Mouse (Mus musculus) liver, embryonic 13.5 days (tissue): Measurements from ENCODE around the gene Lypd8. TPM values are rescaled to one million over a fixed set of nuclear protein-coding genes. Genes with fewer than 3 reads are reported as not detected.
"Not testable (repeated sequence)": the region's sequence is repeated elsewhere in the genome, so short reads cannot be mapped to it uniquely, and the experiment has no call there.

Experiments
- ATAC-seq: fragments of 200-750 bp; cut with Nextera tagmentation; 2 replicates; pipeline ENCODE4 v1.8.0; 2017; ENCODE audit warnings: low read depth, mild to moderate bottlenecking, moderate number of reproducible peaks, moderate library complexity
- DNase-seq: peaks from one replicate; pipeline ENCODE4 v3.0.0; 2022
- H3K27ac ChIP-seq: fragments of 300-500 bp; sonication (generic); 2 replicates; pipeline ENCODE4 v1.5.1; 2015; ENCODE audit warnings: moderate library complexity, mild to moderate bottlenecking, inconsistent platforms
- H3K27me3 ChIP-seq: fragments of 300-500 bp; sonication (generic); 2 replicates; pipeline ENCODE4 v1.6.1; 2015; ENCODE audit warnings: mild to moderate bottlenecking, inconsistent platforms
- H3K36me3 ChIP-seq: fragments of 300-500 bp; sonication (generic); 2 replicates; pipeline ENCODE4 v1.6.1; 2015; ENCODE audit warnings: mild to moderate bottlenecking, inconsistent platforms
- H3K4me1 ChIP-seq: fragments of 300-500 bp; sonication (generic); replicated peaks from 2 replicates; pipeline ENCODE4 v1.6.1; 2015; ENCODE audit warnings: inconsistent platforms
- H3K4me2 ChIP-seq: fragments of 300-500 bp; sonication (generic); 2 replicates; pipeline ENCODE4 v1.6.1; 2015; ENCODE audit warnings: inconsistent platforms, mild to moderate bottlenecking, moderate library complexity
- H3K4me3 ChIP-seq: fragments of 300-500 bp; sonication (generic); replicated peaks from 2 replicates; pipeline ENCODE4 v1.5.1; 2015; ENCODE audit warnings: mild to moderate bottlenecking, inconsistent platforms
- H3K9ac ChIP-seq: fragments of 300-500 bp; sonication (generic); 2 replicates; pipeline ENCODE4 v1.6.1; 2015; ENCODE audit warnings: mild to moderate bottlenecking, inconsistent platforms
- H3K9me3 ChIP-seq: fragments of 300-500 bp; sonication (generic); replicated peaks from 2 replicates; pipeline ENCODE4 v1.6.1; 2016; ENCODE audit warnings: inconsistent platforms
- WGBS: fragments of 180-500 bp; shearing (Covaris S2); methylation state at CpG from one replicate; pipeline ENCODE4 v1.1.7; 2015; ENCODE audit not compliant: insufficient replicate concordance; 5-methylcytosine and 5-hydroxymethylcytosine counted together
- polyA plus RNA-seq: library from polyadenylated mRNA; unstranded; fragments of >200 nt; fragmentation: Nextera tagmentation; extraction: Ambion mirVana; gene quantifications from 2 replicates; pipeline ENCODE4 v1.2.1, GENCODE M21; 2015

Gene Lypd8
- polyA plus RNA-seq, 1 experiment from 2014 or later = not detected

GRCm38 (mm10) chr11:58353709-58354108 is 25.1 kb upstream of the Lypd8 start:
- H3K9me3 ChIP-seq = no peaks in the 10 kb centered on the region
- H3K4me3 ChIP-seq = peak overlapping the region; percentile 27
- peak overlapping the region; percentile 60 for H3K4me2 ChIP-seq
- peaks cover 6% of the 10 kb centered on the region for H3K36me3 ChIP-seq
- H3K4me1 ChIP-seq = peaks cover 89% of the 10 kb centered on the region
- ATAC-seq (no peak), DNase-seq (no peak)
- peak overlapping the region; percentile 66 for H3K9ac ChIP-seq
- H3K27me3 ChIP-seq = no peaks in the 10 kb centered on the region
- WGBS = 33% methylated on average over 3 of the region's 3 CpGs
- H3K27ac ChIP-seq = peak overlapping the region; percentile 94

GRCm38 (mm10) chr11:58354476-58354875 is 24.4 kb upstream of the Lypd8 start:
- Histone ChIP-seq H3K27me3 (no peaks in the 10 kb centered on the region), H3K27ac (peak overlapping the region; percentile 94), H3K36me3 (peaks cover 6% of the 10 kb centered on the region), H3K4me2 (no peak overlapping the region), H3K9me3 (no peaks in the 10 kb centered on the region), H3K4me3 (no peak overlapping the region), H3K9ac (peak overlapping the region; percentile 66; the same call in 1 of the 2 replicates), H3K4me1 (peaks cover 88% of the 10 kb centered on the region)
- ATAC-seq (no peak), DNase-seq (no peak)
- WGBS = 48% methylated on average over 10 of the region's 10 CpGs

- peaks cover 85% of the 10 kb centered on the region for H3K4me1 ChIP-seq
- H3K36me3 ChIP-seq = peaks cover 6% of the 10 kb centered on the region
- no peaks in the 10 kb centered on the region for H3K9me3 ChIP-seq
- H3K9ac ChIP-seq = 0 out of 2 replicates have a peak overlapping the region, but pooled peaks have one; percentile 23
- no peak overlapping the region for H3K4me2 ChIP-seq
- DNase-seq (no peak), ATAC-seq (no peak)
- H3K27me3 ChIP-seq = no peaks in the 10 kb centered on the region
- H3K4me3 ChIP-seq = no peak overlapping the region
- 66% methylated on average over 3 of the region's 3 CpGs for WGBS
- H3K27ac ChIP-seq = peak overlapping the region; percentile 53
Observed at GRCm38 (mm10) chr11:58354927-58355326, 23.9 kb upstream of the Lypd8 start.

- ATAC-seq = no peak
- H3K4me3 ChIP-seq = no peak overlapping the region
- 80% methylated on average over 3 of the region's 3 CpGs for WGBS
- peaks cover 71% of the 10 kb centered on the region for H3K4me1 ChIP-seq
- DNase-seq = no peak
- H3K36me3 ChIP-seq = no peaks in the 10 kb centered on the region
- no peaks in the 10 kb centered on the region for H3K9me3 ChIP-seq
- no peak overlapping the region for H3K4me2 ChIP-seq
- peaks cover 9% of the 10 kb centered on the region; the same call in 1 of the 2 replicates for H3K27me3 ChIP-seq
- no peak overlapping the region; the same call in 1 of the 2 replicates for H3K27ac ChIP-seq
- no peak overlapping the region for H3K9ac ChIP-seq
Observed at GRCm38 (mm10) chr11:58357042-58357441, 21.8 kb upstream of the Lypd8 start.

GRCm38 (mm10) chr11:58357844-58358534 is 20.9 kb upstream of the Lypd8 start:
- no peak for DNase-seq
- peak overlapping the region; percentile 13; the same call in 1 of the 2 replicates for H3K27ac ChIP-seq

GRCm38 (mm10) chr11:58362562-58362961 is 16.3 kb upstream of the Lypd8 start:
- not testable (repeated sequence) for H3K4me2 ChIP-seq, H3K36me3 ChIP-seq, H3K27ac ChIP-seq, H3K9ac ChIP-seq, H3K27me3 ChIP-seq, DNase-seq, ATAC-seq, H3K4me3 ChIP-seq, H3K9me3 ChIP-seq
- WGBS = no CpG with 5 or more reads among the region's 6 CpGs
- H3K4me1 ChIP-seq = peaks cover 20% of the 10 kb centered on the region

More at GRCm38 (mm10) chr11:58357844-58358534, 20.9 kb upstream of the Lypd8 start:
- no peak overlapping the region for H3K4me2 ChIP-seq
- H3K9ac ChIP-seq = no peak overlapping the region
- no peaks in the 10 kb centered on the region for H3K36me3 ChIP-seq
- no peak for ATAC-seq
- H3K9me3 ChIP-seq = no peaks in the 10 kb centered on the region
- H3K4me1 ChIP-seq = peaks cover 62% of the 10 kb centered on the region
- H3K4me3 ChIP-seq = no peak overlapping the region
- 62% methylated on average over 6 of the region's 6 CpGs for WGBS
- peaks cover 9% of the 10 kb centered on the region; the same call in 1 of the 2 replicates for H3K27me3 ChIP-seq

- H3K27me3 ChIP-seq = peaks cover 9% of the 10 kb centered on the region; the same call in 1 of the 2 replicates
- no peak overlapping the region for H3K4me3 ChIP-seq
- H3K36me3 ChIP-seq = no peaks in the 10 kb centered on the region
- DNase-seq = no peak
- H3K4me2 ChIP-seq = no peak overlapping the region
- no peaks in the 10 kb centered on the region for H3K9me3 ChIP-seq
- no peak overlapping the region for H3K27ac ChIP-seq
- no peak overlapping the region for H3K9ac ChIP-seq
- WGBS = 47% methylated on average over 3 of the region's 3 CpGs
- no peak for ATAC-seq
- H3K4me1 ChIP-seq = peaks cover 7% of the 10 kb centered on the region
Observed at GRCm38 (mm10) chr11:58364454-58364853, 14.4 kb upstream of the Lypd8 start.

GRCm38 (mm10) chr11:58366191-58366590 is 12.7 kb upstream of the Lypd8 start:
- H3K27me3 ChIP-seq, H3K9me3 ChIP-seq, H3K4me3 ChIP-seq, H3K27ac ChIP-seq, DNase-seq, H3K4me1 ChIP-seq, H3K36me3 ChIP-seq, H3K4me2 ChIP-seq, ATAC-seq, H3K9ac ChIP-seq: not testable (repeated sequence)
- no CpG with 5 or more reads among the region's 6 CpGs for WGBS

GRCm38 (mm10) chr11:58377273-58377672 is 1.6 kb upstream of the Lypd8 start:
- ATAC-seq (no peak), DNase-seq (no peak)
- no peak overlapping the region for H3K4me2 ChIP-seq
- H3K9me3 ChIP-seq = no peaks in the 10 kb centered on the region
- no peak overlapping the region for H3K4me3 ChIP-seq
- H3K9ac ChIP-seq = no peak overlapping the region
- no peaks in the 10 kb centered on the region for H3K36me3 ChIP-seq
- 66% methylated on average over 2 of the region's 2 CpGs for WGBS
- no peak overlapping the region for H3K27ac ChIP-seq
- peaks cover 6% of the 10 kb centered on the region; the same call in 1 of the 2 replicates for H3K27me3 ChIP-seq
- peaks cover 7% of the 10 kb centered on the region for H3K4me1 ChIP-seq

- Histone ChIP-seq H3K9ac (no peak overlapping the region), H3K9me3 (no peaks in the 10 kb centered on the region), H3K27ac (no peak overlapping the region), H3K4me3 (no peak overlapping the region), H3K36me3 (no peaks in the 10 kb centered on the region), H3K27me3 (peaks cover 6% of the 10 kb centered on the region; the same call in 1 of the 2 replicates), H3K4me2 (no peak overlapping the region), H3K4me1 (peaks cover 7% of the 10 kb centered on the region)
- no peak for DNase-seq
- 47% methylated on average over 1 of the region's 1 CpGs for WGBS
- no peak for ATAC-seq
Observed at GRCm38 (mm10) chr11:58377686-58378085, 1.2 kb upstream of the Lypd8 start.

GRCm38 (mm10) chr11:58379516-58379915 is 673 bp downstream of the Lypd8 start:
- Histone ChIP-seq H3K4me1 (peaks cover 7% of the 10 kb centered on the region), H3K4me3 (no peak overlapping the region), H3K36me3 (no peaks in the 10 kb centered on the region), H3K27me3 (peaks cover 6% of the 10 kb centered on the region; the same call in 1 of the 2 replicates), H3K27ac (no peak overlapping the region), H3K9me3 (no peaks in the 10 kb centered on the region), H3K4me2 (no peak overlapping the region), H3K9ac (no peak overlapping the region)
- no peak for ATAC-seq
- WGBS = 63% methylated on average over 1 of the region's 1 CpGs
- no peak for DNase-seq

GRCm38 (mm10) chr11:58382471-58382870 is 3.6 kb downstream of the Lypd8 start:
- 69% methylated on average over 6 of the region's 6 CpGs for WGBS
- no peaks in the 10 kb centered on the region for H3K36me3 ChIP-seq

More at GRCm38 (mm10) chr11:58382471-58382870, 3.6 kb downstream of the Lypd8 start:
- Histone ChIP-seq H3K4me1 (peaks cover 7% of the 10 kb centered on the region), H3K4me2 (no peak overlapping the region), H3K9ac (no peak overlapping the region), H3K27ac (no peak overlapping the region), H3K4me3 (no peak overlapping the region), H3K27me3 (peaks cover 6% of the 10 kb centered on the region; the same call in 1 of the 2 replicates), H3K9me3 (no peaks in the 10 kb centered on the region)
- ATAC-seq (no peak), DNase-seq (no peak)
